In the genomic region with DNA sequence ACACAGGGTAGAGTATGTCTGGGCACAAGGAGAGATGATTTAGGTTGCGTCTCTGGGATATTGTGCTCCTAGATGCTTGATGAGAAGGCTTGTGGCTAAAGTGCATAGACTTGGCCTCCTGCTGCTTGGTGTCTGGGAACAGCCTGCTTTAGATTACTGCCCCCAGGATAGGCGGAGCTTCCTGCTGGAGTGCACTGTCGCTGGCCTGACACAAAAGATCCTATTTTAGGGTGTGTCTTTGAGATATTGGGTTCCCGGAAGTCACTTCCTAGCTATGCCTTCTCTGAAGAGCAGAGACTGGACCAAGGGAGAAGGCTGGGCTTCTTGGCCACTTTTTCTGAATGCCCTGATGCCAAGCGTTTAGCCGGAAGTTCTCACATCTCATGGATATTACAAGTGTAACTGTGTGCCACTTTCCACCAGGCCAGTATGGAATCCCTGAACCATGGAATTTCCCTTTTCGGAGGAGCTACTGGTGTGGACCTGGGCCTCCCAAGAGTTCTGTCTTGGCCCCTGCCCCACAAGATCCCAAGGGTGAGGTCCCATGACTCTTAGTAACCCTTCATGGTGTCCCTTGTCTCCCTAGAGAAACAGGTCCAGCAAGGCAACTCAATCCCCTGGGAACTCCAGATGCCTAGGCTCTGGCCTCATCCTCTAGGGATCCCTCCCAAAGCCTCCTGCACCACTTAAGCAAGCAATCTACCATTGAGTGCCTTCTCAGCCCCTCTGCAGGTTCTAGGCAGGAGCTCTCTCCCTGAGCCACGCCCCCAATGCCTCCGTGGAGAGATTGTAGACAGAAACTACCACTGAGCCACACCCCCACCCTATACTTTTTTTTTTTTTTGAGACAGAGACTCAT, we compare ENCODE assay signal across 9 mouse cellular contexts. TPM values are rescaled to one million over a fixed set of nuclear protein-coding genes. Genes with fewer than 3 reads are reported as not detected.
A peak's percentile ranks its signal among the peaks of the same experiment; 100 is the strongest.
DNase-seq lines count a peak whose midpoint lies in the region; ATAC-seq and TF ChIP-seq lines count a peak whose summit lies in the region.
"Had no signal": no experiment of that assay in that cellular context is flagged by ENCODE, and none has a peak within 500 bp of the region (broad histone marks: within the 10 kb centered on the region; RNA-seq: fewer than 3 reads in every experiment).

No protein-coding gene starts in this region.

- no peaks in the 10 kb centered on the region for H3K9me3 ChIP-seq in embryonic facial prominence, embryonic 11.5 days (replicated peaks; ENCODE audit: control insufficient read depth, low read length)
- no peaks in the 10 kb centered on the region for H3K9me3 ChIP-seq in liver, embryonic 12.5 days (replicated peaks)
- H3K9me3 ChIP-seq in stomach, postnatal 0 days (ENCODE audit: control insufficient read depth, low read length), result no peaks in the 10 kb centered on the region
- no peaks in the 10 kb centered on the region for H3K9me3 ChIP-seq in midbrain, embryonic 13.5 days

- H3K4me2 ChIP-seq in embryonic facial prominence, embryonic 11.5 days (ENCODE audit: low read depth, low read length), result no peak overlapping the region
- H3K4me2 ChIP-seq in liver, embryonic 12.5 days, result peak overlapping the region; percentile 43
- H3K4me2 ChIP-seq in stomach, postnatal 0 days (replicated peaks; ENCODE audit: low read depth), result no peak overlapping the region
- no peak overlapping the region for H3K4me2 ChIP-seq in midbrain, embryonic 13.5 days (replicated peaks)

- no peak for TF ChIP-seq EP300 in stomach, postnatal 0 days (optimal IDR thresholded peaks at IDR 0.05)

- no peak overlapping the region for H3K27ac ChIP-seq in embryonic facial prominence, embryonic 11.5 days (replicated peaks; ENCODE audit: low read depth, low read length)
- peak overlapping the region; percentile 72 for H3K27ac ChIP-seq in liver, embryonic 12.5 days
- H3K27ac ChIP-seq in stomach, postnatal 0 days (replicated peaks), result peak overlapping the region; percentile 67
- H3K27ac ChIP-seq in midbrain, embryonic 13.5 days, result no peak overlapping the region

- no peak overlapping the region for H3K4me3 ChIP-seq in embryonic facial prominence, embryonic 11.5 days (ENCODE audit: low read depth, low read length)
- no peak overlapping the region for H3K4me3 ChIP-seq in liver, embryonic 12.5 days
- H3K4me3 ChIP-seq in stomach, postnatal 0 days (ENCODE audit: low read depth, low read length), result no peak overlapping the region
- H3K4me3 ChIP-seq in midbrain, embryonic 13.5 days (replicated peaks), result no peak overlapping the region

- H3K27me3 ChIP-seq in embryonic facial prominence, embryonic 11.5 days (ENCODE audit: control insufficient read depth, insufficient read depth, low read length), result peaks cover 14% of the 10 kb centered on the region
- peaks cover 6% of the 10 kb centered on the region for H3K27me3 ChIP-seq in liver, embryonic 12.5 days (replicated peaks)
- H3K27me3 ChIP-seq in stomach, postnatal 0 days (ENCODE audit: control insufficient read depth, insufficient read depth, low read length), result no peaks in the 10 kb centered on the region
- peaks cover 51% of the 10 kb centered on the region for H3K27me3 ChIP-seq in midbrain, embryonic 13.5 days

- 53% methylated on average over 9 of the region's 9 CpGs for WGBS in embryonic facial prominence, embryonic 11.5 days
- WGBS in liver, embryonic 12.5 days (ENCODE audit: insufficient replicate concordance), result 37% methylated on average over 9 of the region's 9 CpGs
- WGBS in stomach, postnatal 0 days, result 50% methylated on average over 9 of the region's 9 CpGs
- WGBS in midbrain, embryonic 13.5 days, result 61% methylated on average over 9 of the region's 9 CpGs

- H3K9ac ChIP-seq in embryonic facial prominence, embryonic 11.5 days (replicated peaks; ENCODE audit: low read length), result 0 out of 2 replicates have a peak overlapping the region, but pooled peaks have one; percentile 13
- peak overlapping the region; percentile 39 for H3K9ac ChIP-seq in liver, embryonic 12.5 days
- no peak overlapping the region for H3K9ac ChIP-seq in stomach, postnatal 0 days (ENCODE audit: low read length)
- no peak overlapping the region for H3K9ac ChIP-seq in midbrain, embryonic 13.5 days (replicated peaks)

- ATAC-seq in embryonic facial prominence, embryonic 11.5 days (replicated peaks; ENCODE audit: insufficient number of reproducible peaks, low FRiP score, low TSS enrichment, low read depth), result no peak
- peak; percentile 57 for ATAC-seq in liver, embryonic 12.5 days
- no peak for ATAC-seq in stomach, postnatal 0 days (ENCODE audit: low FRiP score, low TSS enrichment)
- no peak for ATAC-seq in midbrain, embryonic 13.5 days

- no peak for TF ChIP-seq CTCF in stomach, postnatal 0 days (IDR thresholded peaks at IDR 0.05; ENCODE audit: low read depth)

- H3K4me1 ChIP-seq in embryonic facial prominence, embryonic 11.5 days (ENCODE audit: control insufficient read depth, insufficient read depth, low read length), result peaks cover 3% of the 10 kb centered on the region; the same call in 1 of the 2 replicates
- peaks cover 63% of the 10 kb centered on the region for H3K4me1 ChIP-seq in liver, embryonic 12.5 days
- H3K4me1 ChIP-seq in stomach, postnatal 0 days (replicated peaks; ENCODE audit: control insufficient read depth, insufficient read depth), result peaks cover 5% of the 10 kb centered on the region; the same call in 1 of the 2 replicates
- H3K4me1 ChIP-seq in midbrain, embryonic 13.5 days (replicated peaks), result peaks cover under 1% of the 10 kb centered on the region; the same call in 1 of the 2 replicates

- peak; percentile 42 for DNase-seq in kidney, postnatal 10 days
- DNase-seq in kidney, adult 11 months, result no peak
- DNase-seq in embryonic facial prominence, embryonic 11.5 days (ENCODE audit: low spot score), result peak; percentile 29
- DNase-seq in stomach, postnatal 0 days (ENCODE audit: low spot score), result no peak
- DNase-seq in thymus, postnatal 10 days (ENCODE audit: low spot score in 2 of 2), result no peak
- DNase-seq: left cerebral cortex, postnatal 4 days; thymus, postnatal 14 days had no signal

- H3K36me3 ChIP-seq in embryonic facial prominence, embryonic 11.5 days (replicated peaks; ENCODE audit: control insufficient read depth, insufficient read depth, low read depth, low read length), result no peaks in the 10 kb centered on the region
- peaks cover 91% of the 10 kb centered on the region for H3K36me3 ChIP-seq in liver, embryonic 12.5 days
- H3K36me3 ChIP-seq in stomach, postnatal 0 days (ENCODE audit: control insufficient read depth, insufficient read depth, low read length), result peaks cover under 1% of the 10 kb centered on the region; the same call in 1 of the 2 replicates
- peaks cover 14% of the 10 kb centered on the region for H3K36me3 ChIP-seq in midbrain, embryonic 13.5 days

RNA-seq across cellular contexts. Expression of gene Abca7, which starts 7.3 kb away (rescaled TPM):
- 0.98 and 1.3 TPM in 2 replicates for polyA plus RNA-seq in embryonic facial prominence, embryonic 11.5 days (2014; fragmentation: Nextera tagmentation; extraction: Ambion mirVana)
- 10.5 and 12.1 TPM in 2 replicates for polyA plus RNA-seq in liver, embryonic 12.5 days (2016; fragmentation: Nextera tagmentation; extraction: Ambion mirVana)
- polyA plus RNA-seq in stomach, postnatal 0 days (2015; fragmentation: Nextera tagmentation; extraction: Ambion mirVana), result 2.6 and 3.2 TPM in 2 replicates
- 5.4 and 5.8 TPM in 2 replicates for polyA plus RNA-seq in midbrain, embryonic 13.5 days (2015; fragmentation: Nextera tagmentation; extraction: Ambion mirVana)

RNA-seq across cellular contexts. Expression of gene Arhgap45, which starts 12.8 kb away (rescaled TPM):
- 5.2 and 6.7 TPM in 2 replicates for polyA plus RNA-seq in embryonic facial prominence, embryonic 11.5 days (2014; fragmentation: Nextera tagmentation; extraction: Ambion mirVana)
- polyA plus RNA-seq in liver, embryonic 12.5 days (2016; fragmentation: Nextera tagmentation; extraction: Ambion mirVana), result 22.3 and 22.8 TPM in 2 replicates
- 2.0 TPM in 2 replicates for polyA plus RNA-seq in stomach, postnatal 0 days (2015; fragmentation: Nextera tagmentation; extraction: Ambion mirVana)
- polyA plus RNA-seq in midbrain, embryonic 13.5 days (2015; fragmentation: Nextera tagmentation; extraction: Ambion mirVana), result 1.5 and 1.6 TPM in 2 replicates

RNA-seq across cellular contexts. Expression of gene Cnn2, which starts 15.2 kb away (rescaled TPM):
- 255 and 271 TPM in 2 replicates for polyA plus RNA-seq in embryonic facial prominence, embryonic 11.5 days (2014; fragmentation: Nextera tagmentation; extraction: Ambion mirVana)
- 68.2 and 75.4 TPM in 2 replicates for polyA plus RNA-seq in liver, embryonic 12.5 days (2016; fragmentation: Nextera tagmentation; extraction: Ambion mirVana)
- polyA plus RNA-seq in stomach, postnatal 0 days (2015; fragmentation: Nextera tagmentation; extraction: Ambion mirVana), result 236 and 245 TPM in 2 replicates
- 29.5 and 37.1 TPM in 2 replicates for polyA plus RNA-seq in midbrain, embryonic 13.5 days (2015; fragmentation: Nextera tagmentation; extraction: Ambion mirVana)

RNA-seq across cellular contexts. Expression of gene Tmem259, which starts 19.5 kb away (rescaled TPM):
- polyA plus RNA-seq in embryonic facial prominence, embryonic 11.5 days (2014; fragmentation: Nextera tagmentation; extraction: Ambion mirVana), result 13.4 and 13.7 TPM in 2 replicates
- polyA plus RNA-seq in liver, embryonic 12.5 days (2016; fragmentation: Nextera tagmentation; extraction: Ambion mirVana), result 17.2 and 17.5 TPM in 2 replicates
- 18.5 and 19.1 TPM in 2 replicates for polyA plus RNA-seq in stomach, postnatal 0 days (2015; fragmentation: Nextera tagmentation; extraction: Ambion mirVana)
- 13.7 and 16.7 TPM in 2 replicates for polyA plus RNA-seq in midbrain, embryonic 13.5 days (2015; fragmentation: Nextera tagmentation; extraction: Ambion mirVana)

RNA-seq across cellular contexts. Expression of gene Grin3b, which starts 33.1 kb away (rescaled TPM):
- 0.21 and 0.22 TPM in 2 replicates for polyA plus RNA-seq in embryonic facial prominence, embryonic 11.5 days (2014; fragmentation: Nextera tagmentation; extraction: Ambion mirVana)
- polyA plus RNA-seq in liver, embryonic 12.5 days (2016; fragmentation: Nextera tagmentation; extraction: Ambion mirVana), result 0.14 TPM in 2 replicates
- polyA plus RNA-seq in stomach, postnatal 0 days (2015; fragmentation: Nextera tagmentation; extraction: Ambion mirVana), result 0.17 and 0.18 TPM in 2 replicates
- polyA plus RNA-seq in midbrain, embryonic 13.5 days (2015; fragmentation: Nextera tagmentation; extraction: Ambion mirVana), result 0.24 and 0.57 TPM in 2 replicates

Comparison
In these comparisons a context has a peak if more than half of its experiments do, and no peak if none do; other contexts are left out.
1. DNase-seq: peak in kidney, postnatal 10 days (single experiment) and embryonic facial prominence, embryonic 11.5 days (single experiment); none in kidney, adult 11 months (single experiment), stomach, postnatal 0 days (single experiment) and thymus, postnatal 10 days (0 of 2).
2. H3K27ac ChIP-seq: peak in liver, embryonic 12.5 days (single experiment) and stomach, postnatal 0 days (single experiment); none in embryonic facial prominence, embryonic 11.5 days (single experiment) and midbrain, embryonic 13.5 days (single experiment).
3. H3K9ac ChIP-seq: peak in embryonic facial prominence, embryonic 11.5 days (single experiment) and liver, embryonic 12.5 days (single experiment); none in stomach, postnatal 0 days (single experiment) and midbrain, embryonic 13.5 days (single experiment).